8 mouse cellular contexts compared by ENCODE assay signal in the genomic region with DNA sequence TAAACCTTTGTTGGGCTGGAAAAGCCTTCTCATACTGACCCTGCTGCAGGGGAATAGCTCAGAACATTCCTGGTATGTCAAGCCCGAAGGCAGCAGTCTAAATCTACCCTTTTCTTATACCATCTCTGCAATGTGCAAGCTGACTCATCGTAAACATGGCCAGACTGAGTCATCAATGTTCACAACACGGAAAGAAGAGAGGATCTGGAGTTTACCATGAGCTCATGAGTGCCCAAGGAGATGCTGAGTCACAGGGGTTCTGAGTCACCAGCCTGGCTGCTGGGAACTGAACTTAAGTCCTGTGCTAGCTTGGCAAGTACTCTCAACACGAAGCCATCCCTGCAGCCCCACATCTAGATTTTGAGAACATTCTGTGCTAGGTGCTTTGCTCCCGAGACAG.
DNase-seq lines count a peak whose midpoint lies in the region; ATAC-seq lines count a peak whose summit lies in the region.

No protein-coding gene starts in this region.

- H3K9me3 ChIP-seq in forebrain, embryonic 15.5 days: no peaks in the 10 kb centered on the region
- no peaks in the 10 kb centered on the region for H3K9me3 ChIP-seq in forebrain, embryonic 16.5 days (ENCODE audit: control insufficient read depth, low read length)
- H3K9me3 ChIP-seq in heart, embryonic 12.5 days (replicated peaks): no peaks in the 10 kb centered on the region

- H3K36me3 ChIP-seq in forebrain, embryonic 15.5 days: no peaks in the 10 kb centered on the region
- no peaks in the 10 kb centered on the region for H3K36me3 ChIP-seq in forebrain, embryonic 16.5 days (ENCODE audit: control insufficient read depth, insufficient read depth)
- H3K36me3 ChIP-seq in heart, embryonic 12.5 days: no peaks in the 10 kb centered on the region

- no peak for ATAC-seq in forebrain, embryonic 15.5 days (replicated peaks)
- no peak for ATAC-seq in forebrain, embryonic 16.5 days
- ATAC-seq in megakaryocyte, adult 5-6 weeks (ENCODE audit: poor library complexity, severe bottlenecking): peak; percentile 94
- no peak for ATAC-seq in heart, embryonic 12.5 days (ENCODE audit: insufficient number of reproducible peaks, low FRiP score)

- peak; percentile 100 for DNase-seq in 3T3-L1 (ENCODE audit: low read depth, low spot score)
- peak; percentile 77 for DNase-seq in adrenal gland, postnatal 25 days
- peak; percentile 62 for DNase-seq in layer of hippocampus, adult 11-12 months (ENCODE audit: low spot score)
- DNase-seq in testis, postnatal 10 days (ENCODE audit: low spot score): no peak

- H3K27me3 ChIP-seq in forebrain, embryonic 15.5 days: peaks cover 27% of the 10 kb centered on the region; the same call in 1 of the 2 replicates
- H3K27me3 ChIP-seq in forebrain, embryonic 16.5 days (replicated peaks; ENCODE audit: control insufficient read depth, insufficient read depth, low read length): peaks cover 3% of the 10 kb centered on the region; the same call in 1 of the 2 replicates
- no peaks in the 10 kb centered on the region for H3K27me3 ChIP-seq in heart, embryonic 12.5 days (replicated peaks)

- 71% methylated on average over 5 of the region's 5 CpGs for WGBS in forebrain, embryonic 15.5 days
- WGBS in forebrain, embryonic 16.5 days: 64% methylated on average over 5 of the region's 5 CpGs
- 54% methylated on average over 5 of the region's 5 CpGs for WGBS in heart, embryonic 12.5 days

- no peak overlapping the region for H3K4me3 ChIP-seq in forebrain, embryonic 15.5 days
- H3K4me3 ChIP-seq in forebrain, embryonic 16.5 days (replicated peaks; ENCODE audit: low read length): no peak overlapping the region
- H3K4me3 ChIP-seq in heart, embryonic 12.5 days: no peak overlapping the region

- no peak overlapping the region for H3K9ac ChIP-seq in forebrain, embryonic 15.5 days (replicated peaks)
- H3K9ac ChIP-seq in forebrain, embryonic 16.5 days (replicated peaks; ENCODE audit: low read depth, low read length): no peak overlapping the region
- H3K9ac ChIP-seq in heart, embryonic 12.5 days: no peak overlapping the region

- H3K4me1 ChIP-seq in forebrain, embryonic 15.5 days: peaks cover 44% of the 10 kb centered on the region
- H3K4me1 ChIP-seq in forebrain, embryonic 16.5 days (replicated peaks; ENCODE audit: control insufficient read depth, insufficient read depth, low read length): peaks cover 33% of the 10 kb centered on the region
- no peaks in the 10 kb centered on the region; the same call in 1 of the 2 replicates for H3K4me1 ChIP-seq in heart, embryonic 12.5 days (replicated peaks)

- H3K27ac ChIP-seq in forebrain, embryonic 15.5 days (replicated peaks): 0 out of 2 replicates have a peak overlapping the region, but pooled peaks have one; percentile 19
- H3K27ac ChIP-seq in forebrain, embryonic 16.5 days (ENCODE audit: low read length): no peak overlapping the region
- H3K27ac ChIP-seq in heart, embryonic 12.5 days (ENCODE audit: poor library complexity, severe bottlenecking): no peak overlapping the region

- no peak overlapping the region for H3K4me2 ChIP-seq in forebrain, embryonic 15.5 days (replicated peaks)
- no peak overlapping the region for H3K4me2 ChIP-seq in forebrain, embryonic 16.5 days (ENCODE audit: low read length)
- H3K4me2 ChIP-seq in heart, embryonic 12.5 days: no peak overlapping the region
